ENCODE assay signal across 23 mouse cellular contexts in the genomic region with DNA sequence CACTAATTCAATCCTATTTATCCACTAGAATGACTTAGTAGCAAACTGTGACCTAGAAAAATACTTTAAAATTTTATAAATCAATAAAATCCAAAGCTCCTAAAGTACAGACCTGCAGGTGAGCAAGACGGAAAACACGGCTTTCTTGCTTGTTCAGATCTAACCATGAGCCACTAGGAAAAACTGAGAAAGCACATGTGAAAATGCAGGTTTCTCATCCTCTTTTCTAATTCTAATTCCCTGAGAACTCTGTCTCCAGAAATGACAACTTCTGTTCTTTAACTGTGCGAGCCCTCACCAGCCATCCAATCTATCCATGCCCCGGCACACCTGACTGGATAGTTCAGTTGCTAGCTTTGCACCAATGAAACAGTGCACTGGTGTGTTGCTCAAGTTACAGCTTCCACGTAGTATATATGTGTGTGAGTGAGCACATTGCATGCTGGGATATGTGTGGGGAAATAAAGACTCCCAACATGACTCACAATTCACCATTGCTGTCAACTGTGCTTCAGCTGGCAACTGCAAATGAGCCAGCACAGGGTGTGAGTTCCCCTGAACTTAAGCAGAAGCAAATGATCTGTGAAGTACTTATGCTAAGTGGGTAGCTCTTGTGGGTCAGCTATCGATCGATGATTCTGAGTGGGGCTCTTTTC.
DNase-seq lines count a peak whose midpoint lies in the region; ATAC-seq and TF ChIP-seq lines count a peak whose summit lies in the region.
"Had no signal": no experiment of that assay in that cellular context is flagged by ENCODE, and none has a peak within 500 bp of the region (broad histone marks: within the 10 kb centered on the region; RNA-seq: fewer than 3 reads in every experiment).

No protein-coding gene starts in this region.

- WGBS in heart, embryonic 11.5 days (ENCODE audit: insufficient replicate concordance): 64% methylated on average over 7 of the region's 7 CpGs
- 66% methylated on average over 7 of the region's 7 CpGs for WGBS in kidney, postnatal 0 days
- WGBS in forebrain, embryonic 11.5 days: 86% methylated on average over 7 of the region's 7 CpGs

- no peaks in the 10 kb centered on the region for H3K9me3 ChIP-seq in heart, embryonic 11.5 days (replicated peaks; ENCODE audit: control insufficient read depth, low read length)
- no peaks in the 10 kb centered on the region for H3K9me3 ChIP-seq in kidney, postnatal 0 days (replicated peaks; ENCODE audit: low read length)
- no peaks in the 10 kb centered on the region for H3K9me3 ChIP-seq in CH12.LX (replicated peaks; ENCODE audit: low read length)
- no peaks in the 10 kb centered on the region for H3K9me3 ChIP-seq in forebrain, embryonic 11.5 days (ENCODE audit: control insufficient read depth, low read length)
- H3K9me3 ChIP-seq: hindbrain, embryonic 12.5 days; liver, embryonic 13.5 days; megakaryocyte, embryonic 14.5 days had no signal

- no peak for ATAC-seq in heart, embryonic 11.5 days (replicated peaks; ENCODE audit: insufficient number of reproducible peaks, low FRiP score, low TSS enrichment)
- no peak for ATAC-seq in kidney, postnatal 0 days (replicated peaks; ENCODE audit: low FRiP score, low read depth)
- ATAC-seq in forebrain, embryonic 11.5 days (replicated peaks; ENCODE audit: low FRiP score): no peak
- ATAC-seq: forebrain, embryonic 14.5 days; intestine, postnatal 0 days had no signal

- H3K36me3 ChIP-seq in heart, embryonic 11.5 days (ENCODE audit: control insufficient read depth, insufficient read depth, low read length): no peaks in the 10 kb centered on the region
- H3K36me3 ChIP-seq in kidney, postnatal 0 days (ENCODE audit: insufficient read depth, low read length): no peaks in the 10 kb centered on the region
- H3K36me3 ChIP-seq in CH12.LX (replicated peaks in 1 of 2; ENCODE audit: control insufficient read depth in 1 of 2, insufficient read depth in 1 of 2, low read length in 1 of 2): no peaks in the 10 kb centered on the region
- no peaks in the 10 kb centered on the region for H3K36me3 ChIP-seq in forebrain, embryonic 11.5 days (ENCODE audit: control insufficient read depth, insufficient read depth, low read length)
- H3K36me3 ChIP-seq: hindbrain, embryonic 12.5 days; liver, embryonic 13.5 days had no signal

- H3K4me1 ChIP-seq in heart, embryonic 11.5 days (ENCODE audit: control insufficient read depth, insufficient read depth, low read length): 0 out of 2 replicates have a peak, but pooled peaks cover 3% of the 10 kb centered on the region
- H3K4me1 ChIP-seq in kidney, postnatal 0 days (replicated peaks; ENCODE audit: insufficient read depth, low read length): no peaks in the 10 kb centered on the region
- H3K4me1 ChIP-seq in CH12.LX (ENCODE audit: control insufficient read depth in 1 of 2, insufficient read depth in 2 of 2): peaks cover 2 to 20% of the 10 kb centered on the region in 2 experiments; a peak in 2 of 4 replicates
- H3K4me1 ChIP-seq in forebrain, embryonic 11.5 days (replicated peaks; ENCODE audit: control insufficient read depth, insufficient read depth, low read length): no peaks in the 10 kb centered on the region
- H3K4me1 ChIP-seq: hindbrain, embryonic 12.5 days; liver, embryonic 13.5 days; megakaryocyte, embryonic 14.5 days had no signal

- TF ChIP-seq POLR2A in CH12.LX (IDR thresholded peaks at IDR 0.05; ENCODE audit: low read depth, low read length): 0 out of 2 replicates have a peak, but pooled peaks have one; percentile 31
- no peak for TF ChIP-seq POLR2A in brain, embryonic 14.5 days (IDR thresholded peaks at IDR 0.05; ENCODE audit: borderline replicate concordance, extremely low read depth, insufficient read depth, insufficient read length, poor library complexity, severe bottlenecking)

- no peak overlapping the region for H3K9ac ChIP-seq in heart, embryonic 11.5 days (ENCODE audit: low read depth, low read length)
- H3K9ac ChIP-seq in kidney, postnatal 0 days (ENCODE audit: low read depth, low read length): no peak overlapping the region
- H3K9ac ChIP-seq in CH12.LX (ENCODE audit: insufficient read depth, low read depth): no peak overlapping the region
- no peak overlapping the region for H3K9ac ChIP-seq in forebrain, embryonic 11.5 days (ENCODE audit: low read length)
- H3K9ac ChIP-seq: hindbrain, embryonic 12.5 days; liver, embryonic 13.5 days had no signal

- peak overlapping the region; percentile 93 for H3K27ac ChIP-seq in heart, embryonic 11.5 days (ENCODE audit: low read depth, low read length)
- no peak overlapping the region for H3K27ac ChIP-seq in kidney, postnatal 0 days
- no peak overlapping the region for H3K27ac ChIP-seq in CH12.LX (ENCODE audit: insufficient read depth, low read depth)
- no peak overlapping the region for H3K27ac ChIP-seq in forebrain, embryonic 11.5 days (ENCODE audit: low read depth, low read length)
- H3K27ac ChIP-seq: hindbrain, embryonic 12.5 days; liver, embryonic 13.5 days had no signal

- no peaks in the 10 kb centered on the region for H3K27me3 ChIP-seq in heart, embryonic 11.5 days (ENCODE audit: control insufficient read depth, insufficient read depth, low read length)
- H3K27me3 ChIP-seq in kidney, postnatal 0 days (ENCODE audit: insufficient read depth, low read length): no peaks in the 10 kb centered on the region
- H3K27me3 ChIP-seq in CH12.LX (replicated peaks): no peaks in the 10 kb centered on the region
- H3K27me3 ChIP-seq in forebrain, embryonic 11.5 days (ENCODE audit: control insufficient read depth, insufficient read depth, low read length): no peaks in the 10 kb centered on the region
- H3K27me3 ChIP-seq: hindbrain, embryonic 12.5 days; liver, embryonic 13.5 days; megakaryocyte, embryonic 14.5 days had no signal

- in situ Hi-C loops in CH12.LX (cut with MboI; ENCODE audit: low pct_ligation_motif_present, low pct_unique_long_range_greater_than_20kb, low sequenced_read_pairs): no loop called here

- H3K79me2 ChIP-seq in CH12.LX (replicated peaks; ENCODE audit: control insufficient read depth, extremely low read depth, insufficient read depth, poor library complexity, severe bottlenecking): no peaks in the 10 kb centered on the region

- H3K4me3 ChIP-seq in heart, embryonic 11.5 days (ENCODE audit: low read depth, low read length): no peak overlapping the region
- no peak overlapping the region for H3K4me3 ChIP-seq in kidney, postnatal 0 days (replicated peaks; ENCODE audit: low read depth, low read length)
- no peak overlapping the region for H3K4me3 ChIP-seq in CH12.LX (replicated peaks in 1 of 3; ENCODE audit: low read depth in 2 of 3, low read length in 2 of 3, poor library complexity in 1 of 3)
- no peak overlapping the region for H3K4me3 ChIP-seq in forebrain, embryonic 11.5 days (ENCODE audit: low read depth, low read length)
- H3K4me3 ChIP-seq: hindbrain, embryonic 12.5 days; liver, embryonic 13.5 days; megakaryocyte, embryonic 14.5 days had no signal

- no peak for TF ChIP-seq CTCF in kidney, postnatal 0 days (IDR thresholded peaks at IDR 0.05; ENCODE audit: low read depth)
- no peak for TF ChIP-seq CTCF in CH12.LX (conservative IDR thresholded peaks at IDR 0.05 in 1 of 2, IDR thresholded peaks at IDR 0.05 in 1 of 2; ENCODE audit: low read depth in 2 of 2, low read length in 2 of 2)
- TF ChIP-seq CTCF in brain, embryonic 14.5 days (IDR thresholded peaks at IDR 0.05; ENCODE audit: borderline replicate concordance, extremely low read depth, insufficient read depth, insufficient read length): no peak

- H3K4me2 ChIP-seq in heart, embryonic 11.5 days: no peak overlapping the region
- H3K4me2 ChIP-seq in kidney, postnatal 0 days (ENCODE audit: low read length): no peak overlapping the region
- peak overlapping the region; percentile 43 for H3K4me2 ChIP-seq in CH12.LX (ENCODE audit: insufficient read depth, low read depth, poor library complexity, severe bottlenecking)
- no peak overlapping the region for H3K4me2 ChIP-seq in forebrain, embryonic 11.5 days (ENCODE audit: low read depth, low read length, severe bottlenecking)
- H3K4me2 ChIP-seq: hindbrain, embryonic 12.5 days; liver, embryonic 13.5 days had no signal

- no peak for TF ChIP-seq RAD21 in CH12.LX (IDR thresholded peaks at IDR 0.05; ENCODE audit: low read depth, low read length)

- no peak for DNase-seq in heart, adult 8-10 months (ENCODE audit: low spot score)
- DNase-seq in kidney, postnatal 0 days (ENCODE audit: low spot score): peak; percentile 5
- DNase-seq in kidney, postnatal 25 days: no peak
- peak; percentile 81 for DNase-seq in CH12.LX (ENCODE audit: extremely low read depth)
- peak; percentile 27 for DNase-seq in brain, embryonic 14.5 days (ENCODE audit: low read depth)
- no peak for DNase-seq in cerebellum, adult 9-10 months
- no peak for DNase-seq in forebrain, embryonic 11.5 days (ENCODE audit: low spot score)
- DNase-seq: adrenal gland, postnatal 25 days; cerebellum, adult 11 months; cerebellum, postnatal 10 days; kidney, postnatal 10 days; layer of hippocampus, postnatal 36 days; liver, embryonic 13.5 days; lung, adult 2 months; lung, postnatal 36 days; midbrain, embryonic 14.5 days; right cerebral cortex, postnatal 4 days; thymus, postnatal 14 days had no signal

- TF ChIP-seq EP300 in CH12.LX (IDR thresholded peaks at IDR 0.05; ENCODE audit: low read length): peak; percentile 81

- dilution Hi-C loops in CH12.LX (cut with MboI; ENCODE audit: extremely low pct_ligation_motif_present, extremely low pct_unique_long_range_greater_than_20kb, low sequenced_read_pairs): no loop called here

TF ChIP-seq in CH12.LX, 34 proteins besides CTCF, POLR2A, EP300 and RAD21 (continues in another document):
- TF ChIP-seq JUN (IDR thresholded peaks at IDR 0.05; ENCODE audit: insufficient read depth, low read depth, low read length): no peak
- TF ChIP-seq IRF4 (IDR thresholded peaks at IDR 0.05; ENCODE audit: low read depth, low read length): peak; percentile 79
- no peak for TF ChIP-seq PAX5 (IDR thresholded peaks at IDR 0.05; ENCODE audit: low read length)
- TF ChIP-seq MAX (IDR thresholded peaks at IDR 0.05; ENCODE audit: low read length): peak; percentile 55; the same call in 1 of the 2 replicates
- peak; percentile 44 for TF ChIP-seq BHLHE40 (IDR thresholded peaks at IDR 0.05; ENCODE audit: low read depth, low read length)
- no peak for TF ChIP-seq MEF2A (IDR thresholded peaks at IDR 0.05; ENCODE audit: borderline replicate concordance, low read depth, low read length)
- TF ChIP-seq MAFK (IDR thresholded peaks at IDR 0.05; ENCODE audit: insufficient replicate concordance, low read length): no peak
- TF ChIP-seq ZC3H11A (IDR thresholded peaks at IDR 0.05; ENCODE audit: low read depth, low read length): no peak
- TF ChIP-seq KAT2A (IDR thresholded peaks at IDR 0.05; ENCODE audit: insufficient replicate concordance, low read length): no peak
- no peak for TF ChIP-seq USF1 (IDR thresholded peaks at IDR 0.05; ENCODE audit: low read depth, low read length)
- TF ChIP-seq SMC3 (IDR thresholded peaks at IDR 0.05; ENCODE audit: low read depth, low read length): no peak
- peak; percentile 49; the same call in 1 of the 2 replicates for TF ChIP-seq CHD2 (IDR thresholded peaks at IDR 0.05; ENCODE audit: low read length)
- no peak for TF ChIP-seq NRF1 (IDR thresholded peaks at IDR 0.05; ENCODE audit: low read depth, low read length)
- peak; percentile 36; the same call in 1 of the 2 replicates for TF ChIP-seq MYC (IDR thresholded peaks at IDR 0.05; ENCODE audit: low read depth, low read length)

Comparison
In these comparisons a context has a peak if more than half of its experiments do, and no peak if none do; other contexts are left out.
1. DNase-seq: peak in kidney, postnatal 0 days (single experiment), CH12.LX (single experiment) and brain, embryonic 14.5 days (single experiment); none in heart, adult 8-10 months (single experiment), kidney, postnatal 25 days (0 of 2), cerebellum, adult 9-10 months (single experiment) and forebrain, embryonic 11.5 days (single experiment).